In the genomic region with DNA sequence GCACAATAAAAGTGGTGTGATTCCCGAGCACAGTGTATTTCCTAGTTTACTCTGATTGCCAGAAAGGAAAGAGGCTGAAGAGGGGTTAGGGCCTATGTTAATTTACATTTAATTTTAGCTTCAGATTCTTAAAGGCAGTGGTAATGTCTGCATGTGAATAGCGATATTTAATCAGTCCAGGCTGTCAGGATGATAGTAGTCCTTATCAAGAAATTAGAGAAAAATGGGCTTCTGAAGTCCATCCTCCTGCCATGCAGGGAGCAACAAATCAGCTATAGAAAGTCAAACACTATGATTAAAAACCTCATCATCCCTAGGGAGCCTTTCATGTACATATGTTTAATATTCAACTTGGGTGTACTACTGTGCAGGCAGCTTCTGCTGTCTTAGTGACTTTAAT, we compare ENCODE assay signal across 20 mouse cellular contexts.
"Had no signal": no experiment of that assay in that cellular context is flagged by ENCODE, and none has a peak within 500 bp of the region (broad histone marks: within the 10 kb centered on the region; RNA-seq: fewer than 3 reads in every experiment).

No protein-coding gene starts in this region.

- H3K4me2 ChIP-seq: limb, embryonic 12.5 days; limb, embryonic 15.5 days; liver, embryonic 11.5 days; lung, embryonic 14.5 days; neural tube, embryonic 13.5 days; stomach, embryonic 15.5 days had no signal

- H3K9me3 ChIP-seq: limb, embryonic 12.5 days; limb, embryonic 15.5 days; neural tube, embryonic 13.5 days; stomach, embryonic 15.5 days had no signal

- H3K4me1 ChIP-seq: limb, embryonic 12.5 days; limb, embryonic 15.5 days; neural tube, embryonic 13.5 days; stomach, embryonic 15.5 days had no signal

- DNase-seq: kidney, adult 11 months; kidney, adult 8-10 months; kidney, postnatal 14 days; kidney, postnatal 4 days; left cerebral cortex, postnatal 4 days; liver, postnatal 0 days; lung, embryonic 14.5 days; retina, postnatal 1 day; right cerebral cortex, postnatal 25 days; spleen, adult 18-20 months; thymus, postnatal 25 days had no signal

- H3K4me3 ChIP-seq: limb, embryonic 12.5 days; limb, embryonic 15.5 days; myocyte; neural tube, embryonic 13.5 days; stomach, embryonic 15.5 days had no signal

- ATAC-seq: liver, postnatal 0 days; lung, postnatal 0 days had no signal

- H3K27ac ChIP-seq: limb, embryonic 12.5 days; limb, embryonic 15.5 days; liver, embryonic 14.5 days; macrophage; neural tube, embryonic 13.5 days; stomach, embryonic 15.5 days had no signal

- H3K27me3 ChIP-seq: limb, embryonic 12.5 days; limb, embryonic 15.5 days; neural tube, embryonic 13.5 days; stomach, embryonic 15.5 days had no signal

- H3K36me3 ChIP-seq: limb, embryonic 12.5 days; limb, embryonic 15.5 days; neural tube, embryonic 13.5 days; stomach, embryonic 15.5 days had no signal

- H3K9ac ChIP-seq: limb, embryonic 12.5 days; limb, embryonic 15.5 days; liver, embryonic 14.5 days; liver, postnatal 0 days; lung, embryonic 14.5 days; neural tube, embryonic 13.5 days; stomach, embryonic 15.5 days had no signal
